Mouse (Mus musculus): ENCODE data around the gene Slc1a3. TPM values are rescaled to one million over a fixed set of nuclear protein-coding genes. Genes with fewer than 3 reads are reported as not detected.
A peak's percentile ranks its signal among the peaks of the same experiment; 100 is the strongest.
"Not testable (repeated sequence)": the region's sequence is repeated elsewhere in the genome, so short reads cannot be mapped to it uniquely, and the experiment has no call there.

The Slc1a3 gene
- polyA plus RNA-seq, 1 experiment from 2014 or later, result 256 TPM

DNA sequence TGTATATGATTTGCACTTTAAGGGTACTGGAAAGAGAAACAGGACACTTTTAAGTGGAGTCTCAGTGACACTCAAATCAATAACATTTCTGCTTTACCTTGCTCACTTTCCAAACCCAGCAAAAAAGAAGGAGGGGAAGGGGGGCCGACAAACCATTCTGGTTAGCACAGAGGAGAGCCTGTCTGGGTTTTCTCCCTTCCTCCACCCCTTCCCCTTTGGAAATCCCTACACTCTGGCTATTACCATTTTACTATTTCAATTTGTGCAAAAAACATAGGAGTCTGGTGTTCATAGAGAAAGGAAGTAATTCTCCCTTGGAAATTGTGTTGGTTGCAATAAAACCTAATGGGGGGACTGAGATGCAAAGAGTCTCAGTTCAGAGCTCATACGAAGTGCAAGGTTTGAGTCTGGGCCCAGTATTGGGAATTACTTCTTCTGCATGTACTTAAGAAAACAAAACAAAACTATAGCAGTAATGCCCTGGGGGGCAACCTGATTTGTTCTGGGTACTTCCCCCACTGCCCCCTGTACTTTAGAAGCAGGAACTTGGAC, 1.9 kb upstream of the Slc1a3 start:
- WGBS, result 67% methylated on average over 2 of the region's 2 CpGs

DNA sequence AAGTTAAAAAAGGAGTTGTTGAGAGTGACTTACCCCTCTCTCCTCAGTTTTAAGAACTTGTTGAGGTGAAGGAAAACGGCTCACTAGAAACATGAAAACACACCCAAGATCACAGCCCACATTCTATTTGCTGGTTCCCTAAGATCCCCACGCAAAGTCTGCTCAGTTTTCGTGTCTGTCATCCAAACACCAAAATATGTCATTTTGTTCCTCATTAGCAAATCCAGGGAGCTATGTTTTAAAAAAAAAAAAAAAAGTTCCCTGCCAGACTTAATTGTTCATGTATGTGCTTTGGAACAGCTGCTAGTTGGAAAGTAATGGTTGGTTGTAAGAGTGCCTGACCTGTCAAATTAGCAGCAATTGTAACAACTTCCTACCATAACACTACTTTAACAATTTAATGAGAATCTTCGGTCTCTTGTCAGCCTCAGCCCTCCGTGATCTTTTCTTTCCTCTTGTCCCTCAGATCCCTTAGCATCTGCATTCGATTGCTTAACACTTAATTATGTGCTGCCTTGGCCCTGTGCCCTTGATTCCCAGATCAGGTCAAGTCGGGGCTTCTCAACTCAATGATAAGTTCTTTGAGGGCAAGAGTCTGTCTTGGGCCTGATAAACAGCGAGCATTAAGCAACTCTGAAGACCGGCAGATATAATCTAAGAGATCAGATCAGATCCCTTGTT, 1.2 kb upstream of the Slc1a3 start:
- Histone ChIP-seq H3K4me2 (ENCODE audit: low read length) (no peak overlapping the region), H3K4me1 (ENCODE audit: control insufficient read depth, insufficient read depth, low read depth, low read length) (peaks cover 6% of the 10 kb centered on the region), H3K27ac (ENCODE audit: low read depth, low read length) (no peak overlapping the region), H3K9me3 (ENCODE audit: control insufficient read depth, low read length) (no peaks in the 10 kb centered on the region), H3K27me3 (replicated peaks; ENCODE audit: control insufficient read depth, insufficient read depth, low read length) (no peaks in the 10 kb centered on the region; the same call in 1 of the 2 replicates), H3K9ac (ENCODE audit: low read depth, low read length) (no peak overlapping the region), H3K4me3 (ENCODE audit: low read length) (no peak overlapping the region), H3K36me3 (ENCODE audit: control insufficient read depth, insufficient read depth, low read length) (no peaks in the 10 kb centered on the region)
- ATAC-seq, result no peak
- WGBS, result 65% methylated on average over 9 of the region's 9 CpGs

More for the DNA sequence above, 1.9 kb upstream of the Slc1a3 start:
- H3K4me3 ChIP-seq (ENCODE audit: low read length), result no peak overlapping the region
- no peaks in the 10 kb centered on the region for H3K36me3 ChIP-seq (ENCODE audit: control insufficient read depth, insufficient read depth, low read length)
- no peak overlapping the region for H3K4me2 ChIP-seq (ENCODE audit: low read length)
- no peaks in the 10 kb centered on the region; the same call in 1 of the 2 replicates for H3K27me3 ChIP-seq (replicated peaks; ENCODE audit: control insufficient read depth, insufficient read depth, low read length)
- no peaks in the 10 kb centered on the region for H3K9me3 ChIP-seq (ENCODE audit: control insufficient read depth, low read length)
- ATAC-seq, result no peak
- H3K27ac ChIP-seq (ENCODE audit: low read depth, low read length), result no peak overlapping the region
- H3K4me1 ChIP-seq (ENCODE audit: control insufficient read depth, insufficient read depth, low read depth, low read length), result peaks cover 6% of the 10 kb centered on the region
- no peak overlapping the region for H3K9ac ChIP-seq (ENCODE audit: low read depth, low read length)

DNA sequence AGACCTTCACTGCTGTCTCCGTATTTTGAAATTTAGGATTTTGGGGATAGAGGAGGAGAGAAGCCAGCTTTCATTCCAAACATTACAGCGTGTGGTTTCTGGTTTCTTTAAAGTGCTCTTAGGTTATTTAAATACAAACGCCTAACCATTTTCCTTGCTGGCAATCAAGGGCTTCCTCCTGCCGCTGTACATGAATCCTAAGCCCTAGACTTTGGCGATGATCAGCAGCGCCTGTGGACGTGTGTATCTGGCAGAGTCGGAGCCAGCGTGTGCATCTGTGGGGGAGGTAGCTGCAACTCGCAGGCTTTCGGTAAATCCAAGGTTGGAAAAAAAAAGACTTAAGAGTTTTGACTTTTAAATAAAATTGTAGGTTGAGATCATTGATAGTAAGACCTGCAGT, 986 bp downstream of the Slc1a3 start:
- Histone ChIP-seq H3K9me3 (ENCODE audit: control insufficient read depth, low read length) (no peaks in the 10 kb centered on the region), H3K4me2 (ENCODE audit: low read length) (peak overlapping the region; percentile 96), H3K4me1 (ENCODE audit: control insufficient read depth, insufficient read depth, low read depth, low read length) (peaks cover 6% of the 10 kb centered on the region), H3K9ac (ENCODE audit: low read depth, low read length) (peak overlapping the region; percentile 45), H3K36me3 (ENCODE audit: control insufficient read depth, insufficient read depth, low read length) (no peaks in the 10 kb centered on the region), H3K4me3 (ENCODE audit: low read length) (peak overlapping the region; percentile 74), H3K27me3 (replicated peaks; ENCODE audit: control insufficient read depth, insufficient read depth, low read length) (no peaks in the 10 kb centered on the region; the same call in 1 of the 2 replicates), H3K27ac (ENCODE audit: low read depth, low read length) (no peak overlapping the region)
- WGBS, result 2% methylated on average over 11 of the region's 11 CpGs
- no peak for ATAC-seq

DNA sequence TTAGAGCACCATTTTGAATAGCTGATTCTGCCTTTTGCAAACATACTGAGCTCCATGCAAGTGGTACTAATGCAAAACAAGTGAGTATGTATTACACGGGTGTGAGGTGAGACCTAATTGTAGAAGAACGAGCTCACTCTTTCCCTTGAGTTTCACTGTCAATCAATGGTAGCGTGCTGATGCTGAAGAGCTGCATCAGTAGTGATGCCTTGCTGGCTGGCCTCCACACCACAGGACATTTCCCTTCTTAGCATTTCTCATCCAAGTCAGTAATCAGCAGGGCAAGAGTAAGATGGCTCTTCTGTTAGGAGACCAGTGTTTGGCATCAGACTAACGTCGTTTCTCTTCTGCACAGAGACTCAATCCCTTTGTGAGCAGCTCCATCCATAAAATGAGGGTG, 4.0 kb downstream of the Slc1a3 start:
- 0 out of 2 replicates have a peak, but pooled peaks have one; percentile 15 for ATAC-seq
- Histone ChIP-seq H3K27ac (ENCODE audit: low read depth, low read length) (peak overlapping the region; percentile 63), H3K27me3 (replicated peaks; ENCODE audit: control insufficient read depth, insufficient read depth, low read length) (no peaks in the 10 kb centered on the region; the same call in 1 of the 2 replicates), H3K9me3 (ENCODE audit: control insufficient read depth, low read length) (no peaks in the 10 kb centered on the region), H3K4me2 (ENCODE audit: low read length) (peak overlapping the region; percentile 35), H3K4me3 (ENCODE audit: low read length) (peak overlapping the region; percentile 8; the same call in 1 of the 2 replicates), H3K4me1 (ENCODE audit: control insufficient read depth, insufficient read depth, low read depth, low read length) (peaks cover 6% of the 10 kb centered on the region), H3K36me3 (ENCODE audit: control insufficient read depth, insufficient read depth, low read length) (no peaks in the 10 kb centered on the region), H3K9ac (ENCODE audit: low read depth, low read length) (no peak overlapping the region)
- 59% methylated on average over 5 of the region's 5 CpGs for WGBS

DNA sequence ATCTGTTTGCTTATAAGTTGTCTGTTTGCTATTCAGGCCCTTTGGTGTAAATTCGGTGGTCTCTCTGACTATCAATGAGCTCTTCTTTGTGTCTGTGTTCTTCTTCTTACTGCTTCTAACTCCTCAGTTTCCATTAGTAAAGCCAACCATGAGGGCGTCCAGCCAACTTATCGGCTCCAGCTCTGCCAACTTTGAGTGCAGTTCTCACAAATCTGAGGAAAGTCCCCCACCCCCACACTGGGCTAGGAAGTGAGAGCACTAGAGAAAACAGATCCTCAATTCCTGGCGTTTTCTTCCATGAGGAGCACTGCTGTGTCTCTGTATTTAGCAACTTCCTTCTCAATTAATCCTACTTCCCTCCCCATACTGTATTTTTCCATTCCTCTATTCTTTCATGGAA, 4.4 kb downstream of the Slc1a3 start:
- Histone ChIP-seq H3K4me1 (ENCODE audit: control insufficient read depth, insufficient read depth, low read depth, low read length) (peaks cover 6% of the 10 kb centered on the region), H3K36me3 (ENCODE audit: control insufficient read depth, insufficient read depth, low read length) (no peaks in the 10 kb centered on the region), H3K27me3 (replicated peaks; ENCODE audit: control insufficient read depth, insufficient read depth, low read length) (no peaks in the 10 kb centered on the region; the same call in 1 of the 2 replicates), H3K9me3 (ENCODE audit: control insufficient read depth, low read length) (no peaks in the 10 kb centered on the region), H3K4me3 (ENCODE audit: low read length) (no peak overlapping the region), H3K4me2 (ENCODE audit: low read length) (no peak overlapping the region), H3K27ac (ENCODE audit: low read depth, low read length) (no peak overlapping the region; the same call in 1 of the 2 replicates), H3K9ac (ENCODE audit: low read depth, low read length) (no peak overlapping the region)
- ATAC-seq, result peak; percentile 60
- 63% methylated on average over 4 of the region's 4 CpGs for WGBS

DNA sequence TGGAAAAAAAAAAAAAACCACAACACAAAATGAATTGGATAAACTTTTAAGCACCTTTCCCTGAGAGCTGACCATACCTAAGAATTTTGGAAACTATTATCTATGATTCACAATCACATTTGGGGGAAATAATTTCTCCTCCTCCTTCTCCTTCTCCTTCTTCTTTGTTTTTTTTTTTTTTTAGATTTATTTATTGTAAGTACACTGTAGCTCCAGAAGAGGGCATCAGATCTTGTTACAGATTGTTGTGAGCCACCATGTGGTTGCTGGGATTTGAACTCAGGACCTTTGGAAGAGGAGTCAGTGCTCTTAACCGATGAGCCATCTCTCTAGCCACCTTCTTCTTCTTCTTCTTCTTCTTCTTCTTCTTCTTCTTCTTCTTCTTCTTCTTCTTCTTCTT, 5.0 kb downstream of the Slc1a3 start:
- not testable (repeated sequence) for H3K9ac ChIP-seq (ENCODE audit: low read depth, low read length); ATAC-seq; H3K27ac ChIP-seq (ENCODE audit: low read depth, low read length); H3K36me3 ChIP-seq (ENCODE audit: control insufficient read depth, insufficient read depth, low read length); H3K4me1 ChIP-seq (ENCODE audit: control insufficient read depth, insufficient read depth, low read depth, low read length); H3K9me3 ChIP-seq (ENCODE audit: control insufficient read depth, low read length); H3K4me3 ChIP-seq (ENCODE audit: low read length); H3K27me3 ChIP-seq (replicated peaks; ENCODE audit: control insufficient read depth, insufficient read depth, low read length)
- H3K4me2 ChIP-seq (ENCODE audit: low read length), result peak overlapping the region; percentile 38
- 90% methylated on average over 1 of the region's 1 CpGs for WGBS

DNA sequence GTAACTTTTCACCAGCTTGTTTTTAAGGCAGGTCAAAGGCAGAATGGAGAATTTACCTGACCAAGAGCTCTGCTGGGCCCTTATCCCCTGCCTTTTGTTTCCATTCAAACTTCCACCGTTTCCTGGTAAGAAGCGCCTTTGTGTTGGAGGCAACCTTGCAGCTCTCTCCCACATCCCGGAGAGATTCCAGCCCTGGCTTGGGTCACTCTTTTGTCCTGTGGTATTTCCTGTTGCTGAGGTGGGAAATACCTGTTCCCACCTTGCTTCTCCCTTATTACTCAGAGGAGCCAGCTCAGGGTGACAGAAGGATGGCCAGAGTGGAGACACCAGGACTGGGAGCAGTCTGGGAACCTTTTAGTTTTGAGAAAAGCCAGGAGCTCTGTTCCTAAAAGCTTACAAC, 12.6 kb downstream of the Slc1a3 start:
- no peak overlapping the region for H3K27ac ChIP-seq (ENCODE audit: low read depth, low read length)
- H3K9ac ChIP-seq (ENCODE audit: low read depth, low read length), result no peak overlapping the region
- 45% methylated on average over 3 of the region's 3 CpGs for WGBS
- H3K4me3 ChIP-seq (ENCODE audit: low read length), result no peak overlapping the region
- no peaks in the 10 kb centered on the region for H3K4me1 ChIP-seq (ENCODE audit: control insufficient read depth, insufficient read depth, low read depth, low read length)
- no peak overlapping the region for H3K4me2 ChIP-seq (ENCODE audit: low read length)
- H3K9me3 ChIP-seq (ENCODE audit: control insufficient read depth, low read length), result no peaks in the 10 kb centered on the region
- no peaks in the 10 kb centered on the region for H3K27me3 ChIP-seq (replicated peaks; ENCODE audit: control insufficient read depth, insufficient read depth, low read length)
- no peak for ATAC-seq
- H3K36me3 ChIP-seq (ENCODE audit: control insufficient read depth, insufficient read depth, low read length), result no peaks in the 10 kb centered on the region

DNA sequence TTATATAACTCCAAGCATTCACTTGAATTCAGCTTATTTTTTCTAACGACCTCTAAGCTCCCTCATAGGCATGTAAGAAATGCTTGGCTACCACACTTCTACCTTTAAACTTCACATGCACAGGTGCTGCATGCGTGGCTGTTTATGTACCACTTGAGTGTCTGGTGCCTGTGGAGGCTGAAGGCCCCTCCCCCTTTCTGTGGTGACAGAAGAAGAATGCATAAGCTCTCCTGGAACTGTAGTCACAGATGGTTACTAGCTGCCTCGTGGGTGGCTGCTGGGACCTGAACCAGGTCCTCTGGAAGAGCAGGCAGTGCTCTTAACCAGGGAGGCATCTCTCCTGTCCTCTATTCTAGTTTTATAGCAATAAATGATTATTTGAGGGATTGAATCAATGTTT, 13.1 kb downstream of the Slc1a3 start:
- Histone ChIP-seq H3K27ac (ENCODE audit: low read depth, low read length) (no peak overlapping the region), H3K36me3 (ENCODE audit: control insufficient read depth, insufficient read depth, low read length) (no peaks in the 10 kb centered on the region), H3K4me1 (ENCODE audit: control insufficient read depth, insufficient read depth, low read depth, low read length) (no peaks in the 10 kb centered on the region), H3K9ac (ENCODE audit: low read depth, low read length) (no peak overlapping the region), H3K4me2 (ENCODE audit: low read length) (no peak overlapping the region), H3K27me3 (replicated peaks; ENCODE audit: control insufficient read depth, insufficient read depth, low read length) (no peaks in the 10 kb centered on the region), H3K9me3 (ENCODE audit: control insufficient read depth, low read length) (no peaks in the 10 kb centered on the region), H3K4me3 (ENCODE audit: low read length) (no peak overlapping the region)
- 66% methylated on average over 3 of the region's 3 CpGs for WGBS
- ATAC-seq, result no peak

DNA sequence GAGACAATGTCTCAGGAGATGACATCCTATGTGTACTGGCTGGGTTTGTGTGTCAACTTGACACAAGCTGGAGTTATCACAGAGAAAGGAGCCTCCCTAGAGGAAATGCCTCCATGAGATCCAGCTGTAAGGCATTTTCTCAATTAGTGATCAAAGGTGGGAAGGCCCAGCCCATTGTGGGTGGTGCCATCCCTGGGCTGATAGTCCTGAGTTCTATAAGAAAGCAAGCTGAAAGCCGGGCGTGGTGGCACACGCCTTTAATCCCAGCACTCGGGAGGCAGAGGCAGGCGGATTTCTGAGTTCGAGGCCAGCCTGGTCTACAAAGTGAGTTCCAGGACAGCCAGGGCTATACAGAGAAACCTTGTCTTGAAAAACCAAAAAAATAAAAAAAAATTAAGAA, 20.4 kb downstream of the Slc1a3 start:
- not testable (repeated sequence) for H3K36me3 ChIP-seq (ENCODE audit: control insufficient read depth, insufficient read depth, low read length); H3K27me3 ChIP-seq (replicated peaks; ENCODE audit: control insufficient read depth, insufficient read depth, low read length); H3K4me3 ChIP-seq (ENCODE audit: low read length); H3K4me2 ChIP-seq (ENCODE audit: low read length); H3K9me3 ChIP-seq (ENCODE audit: control insufficient read depth, low read length); H3K9ac ChIP-seq (ENCODE audit: low read depth, low read length); ATAC-seq; H3K4me1 ChIP-seq (ENCODE audit: control insufficient read depth, insufficient read depth, low read depth, low read length); H3K27ac ChIP-seq (ENCODE audit: low read depth, low read length)
- WGBS, result 93% methylated on average over 6 of the region's 6 CpGs

Measured in hindbrain, embryonic 16.5 days (tissue).